Mouse (Mus musculus) right cerebral cortex, postnatal 4 days (tissue): ENCODE results near the gene P4ha1.
A peak's percentile ranks its signal among the peaks of the same experiment; 100 is the strongest.
"Not testable (repeated sequence)": the region's sequence is repeated elsewhere in the genome, so short reads cannot be mapped to it uniquely, and the experiment has no call there.

ENCODE experiments used
- DNase-seq: peaks from one replicate; pipeline ENCODE4 v3.0.0-alpha.2; 2022

P4ha1 gene

DNA sequence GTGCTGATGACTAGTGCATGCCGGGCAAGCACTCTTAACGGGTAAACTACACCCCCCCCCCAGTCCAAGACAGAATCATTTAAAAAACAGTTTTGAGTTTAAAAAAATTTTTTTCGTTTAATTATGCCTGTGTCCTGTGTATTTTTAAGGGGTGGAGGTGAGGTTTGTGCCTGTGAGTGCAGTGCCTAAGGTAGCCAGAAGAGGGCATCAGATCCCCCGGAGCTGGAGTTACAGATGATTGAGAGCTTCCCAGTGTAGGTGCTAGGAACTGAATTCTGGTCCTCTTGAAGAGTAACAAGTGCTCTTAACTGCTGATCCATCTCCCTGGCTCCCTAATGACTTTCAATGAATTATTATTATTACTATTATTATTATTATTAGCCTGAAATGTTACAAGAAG is 55.6 kb downstream of the P4ha1 start:
- no peak for DNase-seq

DNA sequence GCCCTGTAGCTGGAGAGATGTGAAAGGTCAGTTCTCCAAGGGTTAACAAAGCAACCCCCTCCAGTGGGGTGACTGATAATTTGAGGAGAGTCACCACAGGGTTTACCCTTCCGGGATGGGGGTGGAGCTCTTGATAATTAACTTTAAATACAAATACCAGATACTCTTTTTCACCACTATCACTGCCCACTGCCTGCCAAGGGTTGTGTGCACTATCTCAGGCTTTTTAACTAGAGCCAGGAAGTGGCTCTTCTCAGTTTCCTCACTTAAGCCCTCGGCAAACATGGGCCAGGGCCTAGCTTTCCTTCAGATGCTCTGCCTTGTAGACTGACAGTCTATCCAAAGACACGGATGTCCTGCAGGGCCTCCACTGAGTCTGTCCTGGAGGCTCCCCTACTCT is 56.8 kb downstream of the P4ha1 start:
- DNase-seq = no peak

DNA sequence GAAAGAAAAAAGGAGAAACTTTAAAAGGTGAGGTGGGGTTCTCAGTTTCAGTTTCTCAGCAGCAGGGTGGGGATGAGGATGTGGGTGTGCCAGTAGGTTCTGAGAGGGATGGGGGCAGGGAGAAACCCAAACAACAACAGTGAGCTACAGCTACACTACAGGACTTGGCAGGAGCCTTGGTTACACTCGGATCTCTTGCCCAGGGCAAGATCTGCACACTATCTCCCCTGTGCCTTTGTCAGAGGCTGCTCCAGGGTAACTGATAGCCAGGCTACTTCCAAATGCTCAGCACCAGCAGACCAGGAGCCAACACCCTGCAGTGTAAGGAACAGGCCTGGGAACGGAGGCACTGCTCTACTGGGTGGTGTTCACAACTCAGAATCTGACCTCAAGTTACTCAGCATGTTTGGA is 57.3 kb downstream of the P4ha1 start:
- no peak for DNase-seq

DNA sequence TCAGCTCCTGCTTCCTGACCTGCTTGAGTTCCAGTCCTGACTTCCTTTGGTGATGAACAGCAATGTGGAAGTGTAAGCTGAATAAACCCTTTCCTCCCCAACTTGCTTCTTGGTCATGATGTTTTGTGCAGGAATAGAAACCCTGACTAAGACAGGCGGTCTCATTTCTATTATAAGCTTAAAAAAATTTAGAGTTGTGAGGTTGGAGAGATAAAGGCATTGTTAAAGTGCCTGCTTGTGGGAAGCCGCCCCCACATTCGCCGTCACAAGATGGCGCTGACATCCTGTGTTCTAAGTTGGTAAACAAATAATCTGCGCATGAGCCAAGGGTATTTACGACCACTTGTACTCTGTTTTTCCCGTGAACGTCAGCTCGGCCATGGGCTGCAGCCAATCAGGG is 58.5 kb downstream of the P4ha1 start:
- DNase-seq = not testable (repeated sequence)

DNA sequence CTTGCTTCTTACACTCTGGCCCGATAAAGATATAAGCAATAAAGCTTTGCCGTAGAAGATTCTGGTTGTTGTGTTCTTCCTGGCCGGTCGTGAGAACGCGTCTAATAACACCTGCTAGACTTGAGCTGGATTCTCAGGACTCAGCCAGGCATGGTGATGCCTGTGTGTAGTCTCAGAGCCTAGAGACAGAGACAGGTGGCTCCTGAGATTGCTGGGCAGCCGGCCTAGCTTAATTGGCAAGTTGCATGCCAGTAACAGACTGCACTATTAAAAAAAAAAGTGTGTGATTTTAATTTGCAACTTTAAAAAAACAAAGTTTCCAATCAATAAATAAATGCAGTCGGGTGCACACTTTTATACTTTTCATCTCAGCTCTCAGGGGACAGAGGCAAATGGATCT is 63.9 kb downstream of the P4ha1 start:
- DNase-seq = peak; percentile 45

DNA sequence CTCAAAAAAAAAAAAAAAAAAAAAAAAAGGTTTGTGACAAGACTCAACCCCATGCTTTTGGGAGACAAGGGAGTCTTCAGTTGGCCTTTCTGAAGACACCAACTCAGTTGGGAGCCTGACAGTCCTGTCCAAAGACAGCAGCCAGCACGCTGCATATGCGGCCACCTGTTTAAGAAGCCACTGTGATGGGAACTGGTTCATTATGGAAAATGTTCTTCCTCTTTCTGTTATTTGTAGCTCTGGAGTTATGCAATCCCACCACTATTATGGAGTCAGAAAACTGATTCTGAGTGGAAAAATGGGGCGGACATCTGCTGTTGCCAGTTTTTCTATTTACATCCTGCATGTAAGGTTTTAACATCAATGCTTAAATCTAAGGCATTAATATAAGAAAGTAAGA is 66.6 kb downstream of the P4ha1 start:
- DNase-seq = no peak

DNA sequence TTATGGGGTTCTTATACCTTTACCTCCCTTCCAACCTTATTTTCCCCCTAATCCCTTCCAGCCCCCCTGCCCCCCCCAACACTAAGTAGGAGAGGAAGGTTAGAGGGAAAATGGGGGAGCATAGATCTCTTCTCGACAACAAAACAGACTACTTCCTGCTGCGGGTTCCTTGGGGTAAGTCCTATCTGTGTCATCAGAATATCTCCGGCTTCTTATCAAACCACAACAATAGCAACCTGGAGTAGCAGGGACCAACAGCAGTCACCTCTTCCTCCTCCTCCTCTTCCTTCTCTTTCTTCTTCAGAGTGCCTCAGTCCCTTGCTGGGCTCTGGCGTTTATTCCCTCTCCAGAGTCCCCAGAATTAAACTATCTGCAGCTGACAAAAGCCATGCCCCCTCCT is 68.8 kb downstream of the P4ha1 start:
- no peak for DNase-seq

DNA sequence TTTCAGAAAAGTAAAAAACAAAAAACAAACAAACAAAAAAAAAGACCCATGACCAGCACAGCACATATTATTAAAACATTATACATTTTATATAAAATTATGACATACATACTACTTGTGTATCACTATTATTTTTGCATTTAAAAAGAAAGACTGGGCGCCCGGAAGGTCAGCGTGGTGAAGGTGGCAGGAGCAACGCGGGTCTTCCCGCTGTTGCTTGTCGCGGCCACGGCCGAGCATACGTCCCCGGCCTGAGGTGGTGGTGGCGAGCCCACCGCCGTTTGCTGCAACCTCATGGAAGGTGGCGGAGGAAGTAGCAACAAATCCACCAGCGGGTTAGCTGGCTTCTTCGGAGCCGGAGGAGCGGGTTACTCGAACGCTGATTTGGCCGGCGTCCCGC is 72.4 kb downstream of the P4ha1 start, which contains the start of gene Gm10273:
Gene Gm10273, plus strand, starts transcription at position 172 of the 400 bp plus-strand sequence.
- not testable (repeated sequence) for DNase-seq

DNA sequence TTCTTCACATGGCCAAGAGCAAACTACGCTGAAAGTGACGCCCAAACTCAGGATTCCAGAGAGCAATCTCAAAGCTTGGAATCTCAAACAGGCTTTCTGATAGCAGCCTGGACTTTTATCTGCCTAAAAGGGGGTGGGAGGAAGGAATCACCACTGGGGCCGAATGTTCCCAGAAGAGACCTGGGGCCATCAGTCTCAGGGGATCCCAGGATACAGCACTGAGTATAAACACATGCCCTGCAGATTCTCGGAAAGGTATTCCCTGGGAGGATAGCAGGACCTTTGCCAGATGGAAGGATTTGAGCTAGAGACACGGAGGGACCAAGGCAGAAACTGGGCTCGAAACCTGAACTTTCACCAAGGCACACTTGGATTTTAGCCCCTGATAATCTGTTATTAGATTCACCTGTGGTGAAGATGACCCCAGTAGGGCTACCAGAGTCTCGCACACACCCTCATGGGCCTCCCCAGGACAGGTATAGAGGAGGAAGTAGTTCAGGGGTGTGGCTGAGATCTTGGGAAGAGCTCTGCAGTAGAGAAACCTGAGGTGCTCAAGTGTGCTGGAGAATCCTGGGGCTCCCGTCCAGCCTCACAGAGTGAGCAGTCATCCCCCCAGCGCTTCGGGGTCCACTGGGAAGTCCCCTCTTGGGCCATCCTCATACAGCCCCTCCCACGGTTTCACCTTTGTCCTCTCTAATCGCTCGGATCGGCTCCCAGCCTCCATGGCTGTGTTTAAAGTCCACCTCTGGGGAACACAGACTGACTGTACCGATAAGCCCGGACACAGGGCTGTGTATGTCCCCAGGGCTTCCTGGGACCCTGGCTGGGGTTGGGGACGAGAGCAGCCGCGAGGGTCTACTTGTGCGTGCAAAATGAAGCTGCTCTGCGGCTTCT is 80.0 kb downstream of the P4ha1 start, which contains the start of gene Pla2g12b:
Gene Pla2g12b, plus strand, starts transcription at position 762 of the 894 bp plus-strand sequence.
- DNase-seq = no peak

DNA sequence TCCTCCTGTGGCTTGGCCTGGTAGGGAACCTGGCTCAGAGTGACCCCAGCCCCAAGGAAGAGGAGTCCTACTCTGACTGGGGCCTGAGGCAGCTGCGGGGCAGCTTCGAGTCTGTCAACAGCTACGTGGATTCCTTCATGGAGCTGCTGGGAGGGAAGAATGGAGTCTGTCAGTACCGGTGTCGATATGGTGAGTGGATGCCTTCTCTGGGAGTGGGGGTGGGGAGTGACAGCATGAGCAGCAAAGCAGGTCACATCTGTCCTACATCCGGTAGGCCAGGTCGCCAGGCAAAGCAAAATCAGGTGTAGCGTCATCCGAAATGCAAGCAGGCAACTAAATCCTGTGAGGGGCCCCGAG is 80.7 kb downstream of the P4ha1 start:
- DNase-seq = no peak

DNA sequence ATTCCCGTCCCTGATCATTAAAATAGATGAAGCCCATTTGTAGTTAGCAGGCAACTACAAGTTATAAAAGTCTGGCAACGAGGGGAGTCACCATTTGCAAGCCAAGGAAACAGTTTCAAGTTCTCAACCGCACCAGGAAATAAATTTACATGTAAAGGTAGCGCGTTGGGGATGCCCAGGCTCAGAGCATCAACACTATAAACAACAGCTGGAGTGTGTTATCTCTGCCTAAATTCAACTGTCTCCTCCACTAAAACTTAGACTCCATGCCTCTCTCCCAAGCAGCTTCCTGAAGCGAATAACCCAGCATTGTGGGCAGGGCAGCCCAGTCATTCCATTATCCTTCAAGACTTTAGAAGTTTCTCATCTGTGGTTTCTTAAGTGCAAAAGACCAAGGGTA is 85.4 kb downstream of the P4ha1 start:
- DNase-seq = no peak

DNA sequence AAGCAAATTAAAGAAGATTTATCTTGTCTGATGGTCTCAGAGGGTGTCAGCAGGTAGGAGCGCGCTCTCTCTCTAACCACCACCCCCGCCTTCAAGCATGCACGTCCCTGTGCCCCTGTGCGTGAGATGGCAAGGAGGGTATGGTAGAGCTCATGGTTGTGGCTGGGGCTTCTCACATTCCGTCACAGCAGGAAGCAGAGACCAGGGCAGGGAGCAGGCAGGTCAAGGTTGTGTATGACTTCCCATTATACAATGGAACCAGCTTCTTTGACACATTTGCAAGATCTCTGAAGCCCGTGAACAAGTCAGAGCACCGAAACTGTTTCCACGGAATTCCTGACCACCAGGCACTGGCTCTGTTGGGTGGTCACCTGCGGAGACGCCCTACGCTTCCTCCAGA is 87.2 kb downstream of the P4ha1 start:
- DNase-seq = no peak

DNA sequence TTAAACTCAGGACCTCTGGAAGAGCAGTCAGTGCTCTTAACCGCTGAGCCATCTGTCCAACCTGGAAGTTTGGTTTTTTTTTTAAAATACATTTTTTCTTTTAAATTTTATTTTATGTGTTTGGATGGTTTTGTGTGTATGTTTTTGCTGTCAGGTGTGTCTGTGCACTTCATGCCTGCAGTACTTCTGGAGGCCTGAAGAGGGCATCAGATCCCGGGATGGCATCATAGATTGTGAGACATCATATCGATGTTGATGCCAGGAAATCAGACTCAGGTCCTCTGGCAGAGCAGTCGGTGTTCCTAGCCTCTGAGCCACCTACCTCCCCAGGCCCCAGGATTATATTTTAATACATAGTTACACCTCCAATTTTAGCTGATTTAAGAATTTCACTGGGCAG is 90.6 kb downstream of the P4ha1 start:
- no peak for DNase-seq

DNA sequence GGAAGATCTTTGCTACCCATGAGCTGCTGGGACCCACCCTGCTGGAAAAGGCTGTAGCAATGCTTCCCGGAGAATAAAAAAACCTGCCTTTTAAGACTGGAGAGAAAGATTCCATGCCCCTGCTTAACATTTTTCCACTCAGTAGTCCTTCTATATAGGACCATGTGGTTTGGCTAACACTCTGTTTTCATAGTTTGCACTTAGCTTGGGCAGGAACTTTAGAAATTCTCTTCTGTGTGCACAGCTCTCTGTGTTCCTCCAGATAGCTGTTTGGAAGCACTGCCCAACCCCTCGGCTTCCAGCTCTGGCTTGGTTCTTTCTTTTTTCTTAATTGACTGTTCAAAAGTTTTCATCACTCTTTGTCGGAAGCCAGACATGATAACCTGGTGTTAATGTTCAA is 93.5 kb downstream of the P4ha1 start:
- no peak for DNase-seq

DNA sequence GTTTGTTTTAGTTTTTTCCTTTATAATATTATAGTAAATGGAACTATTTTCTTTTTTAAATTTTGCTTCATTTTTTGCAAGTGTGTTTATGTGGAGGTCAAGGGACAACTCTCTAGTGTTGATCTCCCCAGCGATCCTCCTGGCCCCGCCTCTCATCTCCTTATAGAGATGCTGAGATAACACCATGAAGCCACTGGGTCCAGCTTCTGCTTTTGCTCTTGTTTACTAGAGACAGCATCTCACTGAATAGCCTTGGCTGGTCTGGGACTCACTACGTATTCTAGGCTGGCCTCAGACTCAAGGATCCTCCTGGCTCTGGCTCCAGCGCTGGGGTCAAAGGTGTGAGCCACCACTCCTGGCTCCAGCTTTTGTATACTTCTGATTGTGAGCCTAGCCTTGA is 96.4 kb downstream of the P4ha1 start:
- no peak for DNase-seq
